Mouse (Mus musculus) cerebellum, postnatal 4 days (tissue): ENCODE data around the gene Olfr1288.

Experiments
- DNase-seq, 2 experiments: peaks; one replicate each; pipeline ENCODE4 v3.0.0; 2022; ENCODE audit warnings: low spot score in 2 of 2, mixed read lengths in 1 of 2

Olfr1288 gene

GRCm38 (mm10) chr2:111473801-111474200 lies at the start of gene Olfr1288:
Gene Olfr1288, plus strand, starts transcription at chr2:111474101.
- DNase-seq: no peak

GRCm38 (mm10) chr2:111448842-111449241 lies 25.1 kb upstream of the Olfr1288 start, which contains the start of gene Olfr1287:
Gene Olfr1287, plus strand, starts transcription at chr2:111449142.
- DNase-seq: no peak

GRCm38 (mm10) chr2:111480519-111480918 lies 6.6 kb downstream of the Olfr1288 start, which contains the start of gene Olfr1289:
Gene Olfr1289, plus strand, starts transcription at chr2:111480819.
- DNase-seq: no peak

GRCm38 (mm10) chr2:111493729-111494128 lies 19.8 kb downstream of the Olfr1288 start, which contains the start of gene Olfr1290:
Gene Olfr1290, minus strand, starts transcription at chr2:111493829.
- no peak for DNase-seq

GRCm38 (mm10) chr2:111496880-111497279 lies 23.0 kb downstream of the Olfr1288 start, which contains the start of gene Olfr1291-ps1:
Gene Olfr1291-ps1, plus strand, starts transcription at chr2:111497180.
- DNase-seq: no peak

GRCm38 (mm10) chr2:111517451-111517850 lies 43.5 kb downstream of the Olfr1288 start:
- DNase-seq: no peak

GRCm38 (mm10) chr2:111524903-111525302 lies 51.0 kb downstream of the Olfr1288 start, which contains the start of gene Olfr1293-ps:
Gene Olfr1293-ps, plus strand, starts transcription at chr2:111525203.
- DNase-seq: no peak
